Mouse (Mus musculus) liver, embryonic 15.5 days (tissue): ENCODE measurements around the gene Lpp. TPM values are rescaled to one million over a fixed set of nuclear protein-coding genes. Genes with fewer than 3 reads are reported as not detected.

Source experiments
- ATAC-seq: fragments of 200-750 bp; cut with Nextera tagmentation; 2 replicates; pipeline ENCODE4 v1.8.0; 2017; ENCODE audit warnings: moderate number of reproducible peaks, mild to moderate bottlenecking, moderate library complexity; ENCODE audit not compliant: insufficient read depth
- H3K27ac ChIP-seq: fragments of 300-500 bp; sonication (generic); replicated peaks from 2 replicates; pipeline ENCODE4 v1.5.1; 2015; ENCODE audit warnings: mild to moderate bottlenecking, inconsistent platforms
- H3K27me3 ChIP-seq: fragments of 300-500 bp; sonication (generic); 2 replicates; pipeline ENCODE4 v1.6.1; 2015; ENCODE audit warnings: mild to moderate bottlenecking, inconsistent platforms
- H3K36me3 ChIP-seq: fragments of 300-500 bp; sonication (generic); replicated peaks from 2 replicates; pipeline ENCODE4 v1.6.1; 2015; ENCODE audit warnings: moderate library complexity, mild to moderate bottlenecking, inconsistent platforms
- H3K4me1 ChIP-seq: fragments of 300-500 bp; sonication (generic); replicated peaks from 2 replicates; pipeline ENCODE4 v1.6.1; 2015; ENCODE audit warnings: inconsistent platforms
- H3K4me2 ChIP-seq: fragments of 300-500 bp; sonication (generic); 2 replicates; pipeline ENCODE4 v1.6.1; 2015; ENCODE audit warnings: moderate library complexity, mild to moderate bottlenecking, inconsistent platforms
- H3K4me3 ChIP-seq: fragments of 300-500 bp; sonication (generic); replicated peaks from 2 replicates; pipeline ENCODE4 v1.5.1; 2015; ENCODE audit warnings: mild to moderate bottlenecking, inconsistent platforms
- H3K9ac ChIP-seq: fragments of 300-500 bp; sonication (generic); 2 replicates; pipeline ENCODE4 v1.6.1; 2015; ENCODE audit warnings: moderate library complexity, mild to moderate bottlenecking, inconsistent platforms
- H3K9me3 ChIP-seq: fragments of 300-500 bp; sonication (generic); replicated peaks from 2 replicates; pipeline ENCODE4 v1.6.1; 2016; ENCODE audit warnings: inconsistent platforms
- WGBS: fragments of 180-500 bp; shearing (Covaris S2); methylation state at CpG from one replicate; pipeline ENCODE4 v1.1.7; 2015; ENCODE audit warnings: mixed read lengths; ENCODE audit not compliant: insufficient replicate concordance; 5-methylcytosine and 5-hydroxymethylcytosine counted together
- polyA plus RNA-seq: library from polyadenylated mRNA; unstranded; fragments of >200 nt; fragmentation: Nextera tagmentation; extraction: Ambion mirVana; gene quantifications from 2 replicates; pipeline ENCODE4 v1.2.1, GENCODE M21; 2015

Lpp gene
- polyA plus RNA-seq, 1 experiment from 2014 or later: 7.2 TPM

DNA sequence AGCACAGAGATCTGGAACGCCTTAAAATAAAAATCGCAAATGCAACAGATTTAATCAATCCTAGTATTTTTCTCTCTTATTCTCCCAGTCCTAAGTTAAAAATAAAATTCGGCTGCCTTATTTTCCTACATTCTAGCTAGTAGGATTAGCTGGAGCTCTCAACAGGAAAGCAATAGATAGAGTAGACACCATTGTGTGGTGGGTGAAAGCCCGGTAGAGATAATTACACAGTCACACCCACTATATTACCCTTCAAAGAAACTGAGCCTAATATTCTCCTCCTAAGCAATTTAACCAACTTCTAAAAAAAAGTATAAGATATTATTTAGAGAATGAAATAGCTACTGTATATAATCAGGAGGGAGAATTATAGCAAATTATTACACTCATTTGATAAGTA lies 330.3 kb downstream of the Lpp start:
- H3K9me3 ChIP-seq: no peaks in the 10 kb centered on the region
- 64% methylated on average over 4 of the region's 4 CpGs for WGBS
- H3K4me1 ChIP-seq: no peaks in the 10 kb centered on the region
- no peak for ATAC-seq
- H3K36me3 ChIP-seq: no peaks in the 10 kb centered on the region
- no peak overlapping the region for H3K9ac ChIP-seq
- no peaks in the 10 kb centered on the region for H3K27me3 ChIP-seq
- H3K27ac ChIP-seq: no peak overlapping the region
- no peak overlapping the region for H3K4me2 ChIP-seq
- H3K4me3 ChIP-seq: no peak overlapping the region

DNA sequence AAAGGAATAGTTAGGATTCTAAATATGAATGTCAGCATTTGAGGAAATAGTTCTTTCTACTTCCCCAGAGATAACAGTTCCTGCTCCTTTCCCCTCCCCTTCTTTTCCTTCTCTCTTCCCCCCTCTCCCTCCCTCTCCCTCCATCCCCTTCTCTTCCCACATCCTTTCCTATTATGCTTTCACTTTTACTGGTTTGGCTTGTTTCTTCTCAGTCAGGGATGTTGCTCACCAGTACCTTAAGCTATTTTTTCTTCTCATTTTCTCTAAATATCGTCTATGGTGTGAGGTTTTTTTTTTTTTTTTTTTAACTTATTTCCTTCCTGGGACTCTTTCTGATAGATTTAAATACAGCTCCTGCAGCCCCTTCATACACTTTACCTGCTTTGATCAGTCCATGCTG lies 339.4 kb downstream of the Lpp start:
- ATAC-seq: no peak
- Histone ChIP-seq H3K27me3 (no peaks in the 10 kb centered on the region), H3K9ac (no peak overlapping the region), H3K4me2 (no peak overlapping the region), H3K4me3 (no peak overlapping the region), H3K36me3 (no peaks in the 10 kb centered on the region), H3K4me1 (no peaks in the 10 kb centered on the region), H3K27ac (no peak overlapping the region), H3K9me3 (no peaks in the 10 kb centered on the region)
- 29% methylated on average over 1 of the region's 1 CpGs for WGBS

DNA sequence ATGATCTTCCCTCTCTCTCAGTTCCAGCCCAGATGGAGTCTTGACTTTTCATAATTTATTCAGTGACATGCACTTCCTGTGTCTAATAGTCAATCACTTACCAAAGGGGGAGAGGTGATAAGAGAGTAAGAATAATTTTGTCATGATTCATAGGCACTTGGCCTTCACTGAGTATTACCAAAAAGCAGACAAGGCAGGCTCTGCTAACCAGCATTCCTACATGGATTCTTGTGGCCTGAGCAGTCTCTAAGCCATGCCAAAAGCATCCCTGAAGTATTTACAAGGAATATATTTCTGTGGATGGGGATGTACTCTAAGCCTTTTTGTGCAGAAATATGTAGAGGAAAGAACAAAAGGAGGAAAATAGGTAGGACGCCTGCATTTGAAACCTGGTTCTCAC lies 340.0 kb downstream of the Lpp start:
- ATAC-seq: no peak
- WGBS: 73% methylated on average over 1 of the region's 1 CpGs
- Histone ChIP-seq H3K4me1 (no peaks in the 10 kb centered on the region), H3K9me3 (no peaks in the 10 kb centered on the region), H3K27ac (no peak overlapping the region), H3K27me3 (no peaks in the 10 kb centered on the region), H3K4me2 (no peak overlapping the region), H3K4me3 (no peak overlapping the region), H3K9ac (no peak overlapping the region), H3K36me3 (no peaks in the 10 kb centered on the region)

DNA sequence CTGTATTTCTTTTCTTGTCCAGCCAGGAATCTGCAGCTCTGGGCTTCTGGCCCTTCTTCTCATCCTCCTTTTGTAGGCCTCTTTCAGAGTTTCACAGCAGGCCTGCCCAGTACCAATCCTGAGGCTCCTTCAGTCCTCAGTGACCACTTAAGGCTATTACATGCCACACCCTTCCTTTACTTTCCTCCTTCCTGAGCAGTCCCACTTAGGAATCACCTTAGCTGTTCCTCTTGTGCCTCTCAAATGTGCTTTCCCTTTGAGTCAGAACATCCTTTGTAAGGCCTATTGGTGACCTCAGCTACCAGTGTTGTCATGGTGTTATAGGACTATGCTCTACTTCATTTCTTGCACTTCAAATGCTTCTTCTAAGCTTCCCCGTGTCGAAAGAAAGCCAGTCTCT lies 342.4 kb downstream of the Lpp start:
- Histone ChIP-seq H3K9me3 (no peaks in the 10 kb centered on the region), H3K4me2 (no peak overlapping the region), H3K27me3 (no peaks in the 10 kb centered on the region), H3K36me3 (no peaks in the 10 kb centered on the region), H3K9ac (no peak overlapping the region), H3K4me3 (no peak overlapping the region), H3K4me1 (no peaks in the 10 kb centered on the region), H3K27ac (no peak overlapping the region)
- ATAC-seq: no peak
- 45% methylated on average over 2 of the region's 2 CpGs for WGBS

DNA sequence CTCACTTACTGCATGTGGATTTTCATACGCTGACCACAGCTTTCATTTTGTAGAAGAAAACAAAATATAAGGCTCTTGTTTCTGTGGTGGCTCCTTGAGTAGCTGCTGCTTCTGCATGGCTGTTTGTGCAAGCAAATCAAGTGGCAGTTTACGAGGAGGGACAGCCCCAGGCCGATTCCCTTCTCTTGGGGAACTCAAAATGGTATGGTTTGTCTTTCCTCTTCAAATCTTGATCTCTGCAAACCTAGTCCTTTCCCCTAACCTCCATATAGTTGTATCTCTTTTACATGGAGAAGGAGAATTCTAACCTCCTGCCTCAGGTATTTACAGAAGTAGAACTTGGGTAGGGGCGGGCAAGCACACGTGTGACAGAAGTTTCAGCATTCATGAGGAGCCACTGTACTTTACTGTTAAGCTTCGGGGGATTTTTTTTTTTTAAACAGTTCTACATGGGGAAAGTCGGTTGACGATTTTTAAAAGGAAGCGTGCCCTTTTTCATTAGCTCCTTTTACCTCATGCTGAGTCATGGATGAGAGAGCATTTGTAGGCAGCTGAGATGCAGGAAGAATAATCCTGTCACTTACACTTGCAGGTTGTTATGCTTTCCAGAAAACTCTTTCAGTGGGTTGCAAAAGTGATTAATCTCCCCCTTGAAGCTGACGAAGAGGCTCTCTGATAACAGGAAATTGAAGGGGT lies 344.2 kb downstream of the Lpp start:
- Histone ChIP-seq H3K9ac (no peak overlapping the region), H3K36me3 (no peaks in the 10 kb centered on the region), H3K9me3 (no peaks in the 10 kb centered on the region), H3K4me2 (no peak overlapping the region), H3K27ac (no peak overlapping the region), H3K27me3 (no peaks in the 10 kb centered on the region), H3K4me3 (no peak overlapping the region), H3K4me1 (no peaks in the 10 kb centered on the region)
- no peak for ATAC-seq
- 38% methylated on average over 10 of the region's 10 CpGs for WGBS

DNA sequence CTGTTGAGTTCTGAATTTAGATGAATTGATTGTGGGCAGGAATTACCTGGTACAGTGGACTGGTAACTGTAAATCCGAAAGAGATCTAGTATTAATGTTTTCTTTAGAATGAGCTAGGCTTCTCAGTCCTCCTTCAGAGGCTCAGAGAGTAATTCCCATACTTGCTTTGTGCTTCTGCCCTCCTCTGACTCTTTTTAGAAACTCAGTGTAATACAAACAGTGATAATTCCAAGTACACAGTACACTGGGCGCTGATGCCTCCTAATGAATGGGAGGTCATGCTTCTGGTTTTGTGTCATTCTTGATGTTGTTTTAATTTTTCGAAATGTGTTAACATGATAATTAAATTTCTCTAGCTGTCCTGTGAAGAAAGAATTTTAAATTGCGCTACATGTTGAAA lies 347.4 kb downstream of the Lpp start:
- Histone ChIP-seq H3K9me3 (no peaks in the 10 kb centered on the region), H3K27ac (no peak overlapping the region), H3K4me2 (no peak overlapping the region), H3K27me3 (no peaks in the 10 kb centered on the region), H3K4me1 (no peaks in the 10 kb centered on the region), H3K4me3 (no peak overlapping the region), H3K36me3 (no peaks in the 10 kb centered on the region), H3K9ac (no peak overlapping the region)
- WGBS: 55% methylated on average over 4 of the region's 4 CpGs
- no peak for ATAC-seq

DNA sequence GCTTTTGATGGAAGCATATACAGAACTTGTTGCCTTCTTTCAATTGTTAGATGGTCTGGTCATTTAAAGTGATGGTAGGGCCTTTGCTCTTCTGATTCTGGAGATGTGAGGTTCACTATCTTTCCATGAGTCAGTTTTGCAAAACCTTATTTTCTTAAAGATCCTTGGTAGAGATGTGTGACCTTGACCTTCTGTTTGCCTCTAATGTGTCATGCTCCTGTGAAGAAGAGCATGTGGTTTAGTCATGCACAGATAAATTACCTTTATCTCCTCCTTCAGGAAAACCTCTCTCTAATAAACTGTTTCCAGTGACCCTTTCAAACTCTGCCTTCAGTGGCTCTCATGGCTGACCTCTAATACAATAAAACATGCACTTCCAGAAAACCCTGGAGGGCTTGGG lies 356.5 kb downstream of the Lpp start:
- Histone ChIP-seq H3K36me3 (no peaks in the 10 kb centered on the region), H3K9ac (no peak overlapping the region), H3K4me1 (no peaks in the 10 kb centered on the region), H3K27me3 (no peaks in the 10 kb centered on the region), H3K4me3 (no peak overlapping the region), H3K27ac (no peak overlapping the region), H3K9me3 (no peaks in the 10 kb centered on the region), H3K4me2 (no peak overlapping the region)
- ATAC-seq: no peak

DNA sequence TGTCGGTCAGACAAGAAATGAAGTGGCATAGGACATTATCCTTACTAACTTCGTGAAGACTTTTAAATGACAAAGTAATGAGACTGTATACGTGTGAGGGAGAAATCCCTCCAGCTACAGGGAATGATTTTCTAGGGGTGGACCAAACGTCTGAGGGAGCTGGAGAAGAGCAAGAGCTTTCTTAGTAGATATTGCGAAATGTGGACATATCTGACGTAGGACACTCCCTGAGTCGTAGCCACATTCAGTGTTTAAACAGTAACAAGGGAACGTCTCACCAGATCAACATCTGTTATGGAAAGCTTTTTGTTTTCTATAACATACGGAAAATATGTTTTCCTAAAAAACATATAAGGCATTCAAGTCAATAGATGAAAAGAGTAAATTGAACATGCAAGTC lies 362.8 kb downstream of the Lpp start:
- Histone ChIP-seq H3K27ac (no peak overlapping the region), H3K4me1 (no peaks in the 10 kb centered on the region), H3K9me3 (no peaks in the 10 kb centered on the region), H3K36me3 (no peaks in the 10 kb centered on the region), H3K4me3 (no peak overlapping the region), H3K27me3 (no peaks in the 10 kb centered on the region), H3K4me2 (no peak overlapping the region), H3K9ac (no peak overlapping the region)
- 55% methylated on average over 9 of the region's 9 CpGs for WGBS
- no peak for ATAC-seq

DNA sequence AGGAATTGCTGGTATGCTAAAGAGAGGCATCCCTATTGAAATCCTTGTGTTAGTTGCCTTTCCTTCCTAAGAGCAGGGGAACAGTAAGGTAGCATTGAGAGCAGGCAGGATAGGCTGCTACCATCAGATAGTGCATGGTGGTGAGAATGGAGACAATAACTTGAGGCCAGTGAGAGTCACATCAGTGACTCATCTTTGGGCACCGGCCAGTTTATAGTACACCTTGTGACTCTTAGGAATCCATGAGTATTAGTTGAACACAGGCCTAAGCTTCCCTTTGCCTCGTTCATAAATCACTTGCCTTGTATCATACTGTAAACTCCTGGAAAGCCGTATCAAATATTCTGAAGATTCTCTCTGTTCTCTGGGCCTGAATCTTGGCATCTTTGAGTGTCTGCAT lies 372.7 kb downstream of the Lpp start:
- WGBS: 62% methylated on average over 3 of the region's 3 CpGs
- Histone ChIP-seq H3K4me1 (no peaks in the 10 kb centered on the region), H3K4me2 (no peak overlapping the region), H3K27ac (no peak overlapping the region), H3K27me3 (no peaks in the 10 kb centered on the region), H3K9ac (no peak overlapping the region), H3K36me3 (0 out of 2 replicates have a peak, but pooled peaks cover 5% of the 10 kb centered on the region), H3K4me3 (no peak overlapping the region), H3K9me3 (no peaks in the 10 kb centered on the region)
- ATAC-seq: no peak

DNA sequence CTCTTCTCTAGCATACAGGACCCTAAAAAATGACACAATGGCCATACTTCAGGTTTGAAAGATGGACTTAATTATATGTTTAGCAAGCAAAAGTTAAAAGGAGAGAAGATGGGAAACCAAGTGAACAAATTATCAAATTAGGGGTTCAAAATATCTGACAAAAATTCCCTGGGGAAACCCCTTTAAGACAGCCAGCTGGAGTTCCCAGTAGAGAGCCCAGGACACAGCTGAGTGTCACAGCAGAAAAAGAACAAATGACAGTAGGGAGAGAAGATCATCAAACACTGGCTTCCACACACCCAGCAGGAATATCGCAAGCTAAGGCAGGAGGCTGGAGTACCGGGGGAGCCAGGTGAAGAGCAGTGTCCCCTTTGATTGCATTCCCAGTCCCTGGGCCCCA lies 373.3 kb downstream of the Lpp start:
- no peak for ATAC-seq
- 0 out of 2 replicates have a peak, but pooled peaks cover 5% of the 10 kb centered on the region for H3K36me3 ChIP-seq

DNA sequence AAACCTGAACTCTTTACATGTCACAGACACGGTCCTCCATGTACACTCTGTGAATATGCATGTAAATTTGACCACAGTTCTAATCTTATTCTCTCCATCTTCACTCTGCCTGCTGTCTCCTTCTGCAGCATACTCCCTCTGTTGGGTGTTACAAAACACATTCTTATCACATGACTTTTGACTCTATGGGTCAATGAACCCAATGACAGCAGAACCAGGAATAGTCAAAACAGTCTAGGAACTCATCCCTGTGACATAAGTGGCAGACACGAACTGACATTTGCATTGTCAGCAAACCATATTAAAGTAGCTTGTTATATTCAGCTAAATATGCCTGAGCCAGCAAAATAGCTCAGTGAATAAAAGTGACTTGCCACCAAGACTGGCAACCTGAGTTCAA lies 383.7 kb downstream of the Lpp start:
- Histone ChIP-seq H3K4me2 (no peak overlapping the region), H3K4me3 (no peak overlapping the region)
- no peak for ATAC-seq

More for the DNA sequence above, 373.3 kb downstream of the Lpp start:
- Histone ChIP-seq H3K9me3 (no peaks in the 10 kb centered on the region), H3K4me1 (no peaks in the 10 kb centered on the region), H3K4me3 (no peak overlapping the region), H3K4me2 (no peak overlapping the region), H3K27ac (no peak overlapping the region), H3K9ac (no peak overlapping the region), H3K27me3 (no peaks in the 10 kb centered on the region)
- WGBS: 78% methylated on average over 2 of the region's 2 CpGs

More for the DNA sequence above, 383.7 kb downstream of the Lpp start:
- WGBS: 54% methylated on average over 2 of the region's 2 CpGs
- Histone ChIP-seq H3K36me3 (no peaks in the 10 kb centered on the region), H3K27me3 (no peaks in the 10 kb centered on the region), H3K9ac (no peak overlapping the region), H3K9me3 (no peaks in the 10 kb centered on the region), H3K27ac (no peak overlapping the region), H3K4me1 (no peaks in the 10 kb centered on the region)
